Mouse (Mus musculus) thymus, postnatal 10 days (tissue): ENCODE measurements around the gene Mroh3.

Experiments used
- DNase-seq, 2 experiments: peaks; one replicate each; pipeline ENCODE4 v3.0.0; 2021; ENCODE audit warnings: low spot score in 2 of 2

The Mroh3 gene

DNA sequence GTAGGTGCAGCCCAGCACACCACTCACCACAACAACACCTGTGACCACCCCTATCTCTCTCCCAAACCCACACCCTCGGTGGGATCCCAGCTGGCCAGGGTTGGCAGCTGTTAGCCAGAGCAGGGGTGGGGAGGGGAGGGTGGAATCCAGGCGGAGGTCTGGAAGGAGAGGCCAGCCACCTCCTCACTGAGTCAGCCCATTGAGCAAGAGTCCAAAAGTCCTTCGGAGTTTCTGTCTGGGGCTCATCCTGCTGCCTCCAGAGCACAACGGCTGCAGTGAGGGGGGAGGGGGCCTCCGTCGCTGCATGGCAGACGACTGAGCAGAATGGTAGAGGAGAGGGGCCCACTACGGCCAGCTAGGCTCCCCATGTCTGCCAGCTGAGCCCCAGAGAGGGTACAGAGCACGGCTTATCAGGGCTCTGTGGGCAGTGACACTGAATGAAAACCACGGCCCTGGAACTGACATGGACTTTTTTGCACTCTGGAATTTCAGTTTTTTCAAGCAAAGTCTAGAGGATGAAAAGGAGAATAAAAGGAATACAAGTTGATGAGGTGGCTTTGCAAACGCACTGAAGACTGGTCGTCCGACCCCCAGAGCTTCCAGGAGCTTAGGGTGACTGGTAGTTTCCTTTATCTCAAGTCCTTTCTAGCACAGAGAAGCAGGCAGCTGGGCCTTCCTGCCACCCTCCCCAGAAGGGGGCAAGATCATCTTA lies 15.9 kb upstream of the Mroh3 start:
- no peak for DNase-seq

DNA sequence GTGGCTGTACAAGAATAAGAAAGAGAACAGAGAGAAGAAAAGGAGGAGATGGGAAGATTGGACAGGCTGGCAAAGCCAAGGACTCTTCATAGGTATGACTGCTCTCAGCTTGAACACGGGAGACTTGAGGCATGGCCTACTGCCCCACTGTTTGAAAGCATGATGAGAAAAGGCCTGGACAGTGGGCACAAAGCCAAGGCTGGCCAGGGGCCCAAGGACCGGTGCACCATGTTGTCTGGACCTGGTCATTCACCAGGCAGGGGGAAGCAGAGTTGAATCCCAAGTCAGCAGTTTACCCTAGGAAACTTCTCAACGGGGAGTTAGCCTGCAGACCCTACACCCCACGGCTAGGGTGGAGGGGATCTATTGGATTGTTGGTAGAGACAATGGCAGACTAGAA lies 15.2 kb upstream of the Mroh3 start:
- no peak for DNase-seq

DNA sequence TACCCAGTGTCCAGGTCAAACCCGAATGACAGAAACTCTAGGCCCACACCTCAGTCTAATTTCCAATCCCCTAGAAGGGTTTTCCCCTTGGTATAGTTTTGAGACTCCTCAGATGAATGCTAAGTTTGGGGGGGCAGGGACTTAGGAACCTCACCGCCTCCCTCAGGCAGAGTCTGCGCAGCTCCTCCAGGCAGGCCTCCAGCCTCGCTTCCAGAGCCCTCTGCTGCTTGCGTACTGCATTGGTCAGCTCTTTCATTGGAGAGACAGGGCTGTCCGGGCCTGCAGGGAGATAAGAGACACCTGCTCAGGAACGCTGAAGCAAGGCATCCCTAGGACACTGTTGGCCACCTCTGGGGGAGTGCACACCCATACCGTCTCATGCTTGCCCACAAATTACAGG lies 14.0 kb upstream of the Mroh3 start:
- no peak for DNase-seq

DNA sequence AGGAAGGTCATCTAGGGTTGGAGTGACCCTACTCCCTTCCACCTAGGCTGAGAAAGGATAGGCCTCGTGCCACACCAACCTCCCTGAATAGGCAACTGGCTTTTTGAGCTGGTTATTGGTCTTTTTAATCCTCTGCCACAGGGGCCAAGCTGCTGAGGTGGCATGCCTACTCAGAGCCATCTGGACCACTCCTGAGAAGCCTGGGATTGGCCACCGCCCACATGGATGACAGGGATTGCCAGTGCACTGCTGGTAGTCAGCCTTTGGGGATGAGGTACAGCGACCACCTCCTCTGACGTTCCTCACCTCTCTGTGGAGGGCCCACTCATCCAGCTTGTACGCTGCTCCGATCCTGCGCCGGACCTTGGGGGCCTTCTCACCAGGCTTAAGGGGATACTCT lies 13.2 kb upstream of the Mroh3 start:
- no peak for DNase-seq

DNA sequence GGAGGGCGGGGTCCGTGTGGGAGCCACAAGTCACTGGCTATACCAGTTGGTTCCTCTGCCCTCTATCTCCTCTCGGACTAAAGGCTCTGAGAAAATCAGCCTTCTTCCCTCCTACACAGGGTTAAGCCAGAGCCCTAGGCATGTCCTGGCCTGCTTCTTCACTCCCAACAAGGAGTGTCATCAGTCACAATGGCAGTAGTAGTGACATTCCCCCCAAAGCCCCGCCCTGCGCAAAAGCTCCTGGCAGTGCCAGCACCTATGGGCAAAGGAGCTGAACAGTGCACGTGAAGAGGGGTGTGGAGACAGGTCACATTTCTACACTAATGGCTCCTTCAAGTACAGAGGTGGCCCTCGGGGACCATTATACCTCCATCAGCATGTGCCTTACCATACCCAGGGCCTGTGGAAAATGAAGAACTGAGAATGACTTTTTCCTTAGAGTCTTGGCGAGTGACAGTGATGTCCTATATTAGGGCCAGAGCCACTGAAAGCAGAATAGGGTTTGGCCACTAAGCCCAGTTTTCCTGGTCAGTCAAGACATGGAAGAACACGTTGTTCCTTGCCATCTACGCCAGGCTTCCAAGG lies 11.2 kb upstream of the Mroh3 start:
- no peak for DNase-seq

DNA sequence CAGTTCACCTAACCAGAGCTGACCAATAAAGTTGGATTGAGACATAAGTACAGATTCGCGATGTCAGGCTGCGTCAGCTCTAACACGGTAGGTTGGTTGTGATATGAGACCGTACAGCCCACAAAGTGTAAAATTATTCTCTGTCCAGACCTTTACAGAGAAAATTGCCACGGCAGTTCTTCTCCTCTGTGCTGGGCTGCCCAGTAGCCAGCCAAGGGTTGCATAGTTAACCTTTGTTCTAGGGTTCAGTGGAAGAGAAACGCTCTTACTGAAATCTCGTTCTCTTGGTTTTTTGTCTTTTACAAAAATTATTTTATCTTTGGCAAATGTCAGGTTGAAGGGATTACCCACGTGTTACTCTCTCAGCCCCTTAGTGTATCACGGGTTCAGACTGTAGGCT lies 9.8 kb upstream of the Mroh3 start:
- DNase-seq, result no peak

DNA sequence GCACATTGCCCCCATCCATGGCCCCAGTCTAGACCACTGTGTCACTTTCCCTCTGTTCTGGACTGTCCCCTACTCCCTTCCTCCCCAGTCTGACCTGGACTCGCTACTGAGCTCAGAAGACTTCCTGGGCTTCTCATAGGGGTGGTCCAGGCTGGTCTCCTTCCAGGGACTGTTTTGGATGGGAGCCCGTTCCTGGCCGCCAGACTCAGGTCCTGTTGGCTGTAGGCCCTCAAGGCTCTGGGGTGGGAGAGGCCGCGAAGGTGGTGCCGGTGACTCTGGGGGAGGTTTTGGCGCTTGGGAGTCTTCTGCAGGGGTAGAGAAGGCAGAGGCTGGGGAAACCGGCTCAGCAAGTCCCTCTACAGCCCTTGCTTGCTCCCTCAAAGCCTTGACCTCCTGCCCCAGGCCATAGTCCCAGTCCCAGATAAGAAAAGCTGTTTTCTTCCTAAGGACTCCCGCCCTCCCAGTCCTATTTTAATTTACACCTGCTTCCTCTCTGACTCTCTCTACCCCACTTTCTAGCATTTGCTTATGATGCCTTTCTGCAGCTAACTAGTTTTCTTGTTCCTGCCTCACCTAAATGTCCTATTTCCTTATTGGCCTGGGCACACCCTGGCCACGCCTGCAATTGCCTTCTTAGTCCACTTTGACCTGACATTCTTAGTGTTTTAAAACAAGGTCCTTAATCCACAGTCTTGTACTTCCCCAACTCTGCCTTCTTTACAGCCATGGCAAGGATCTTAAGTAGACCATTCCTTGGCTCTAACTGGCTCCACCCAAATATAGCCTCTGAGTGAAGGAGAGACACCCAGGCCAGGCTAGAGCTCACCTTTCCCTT lies 7.6 kb upstream of the Mroh3 start:
- no peak for DNase-seq

DNA sequence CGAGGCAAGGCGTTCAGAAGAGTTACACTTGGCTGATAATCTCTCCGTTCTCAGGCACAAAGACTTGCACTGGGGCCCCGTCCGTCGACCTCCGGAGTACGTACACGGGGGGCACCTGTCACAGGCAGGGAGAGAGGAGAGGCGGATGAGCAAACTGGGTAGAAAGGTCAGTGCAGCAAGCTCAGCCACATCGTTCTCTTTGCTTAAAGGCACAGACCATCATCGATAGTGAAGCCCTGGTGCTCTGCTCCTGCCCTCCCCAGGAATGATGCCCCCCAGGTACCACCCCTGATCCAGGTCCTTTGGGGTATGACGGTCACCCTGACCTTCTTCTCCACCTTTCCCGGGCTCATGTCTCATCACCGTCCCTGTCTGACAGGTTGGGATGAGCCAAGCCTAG lies 1.7 kb upstream of the Mroh3 start:
- DNase-seq, result no peak

DNA sequence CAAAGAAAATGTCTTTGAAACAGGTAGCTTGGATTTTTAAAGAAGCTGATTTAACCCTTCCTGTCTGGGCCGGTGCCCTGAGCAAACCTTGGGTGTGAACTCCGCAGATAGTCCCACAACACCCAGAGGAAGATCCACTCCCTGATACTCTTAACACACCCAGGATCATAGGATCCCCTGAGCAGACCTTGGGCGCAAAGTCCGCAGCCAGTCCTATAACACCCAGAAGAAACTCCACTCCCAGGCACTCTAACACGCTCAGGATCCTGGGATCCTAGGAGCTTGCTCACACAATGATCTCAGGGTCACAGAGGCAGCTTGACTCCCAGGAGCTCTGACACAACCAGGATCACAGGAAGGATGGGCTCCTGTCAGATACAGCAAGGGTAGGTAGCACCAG lies 22.6 kb downstream of the Mroh3 start:
- DNase-seq, result no peak

DNA sequence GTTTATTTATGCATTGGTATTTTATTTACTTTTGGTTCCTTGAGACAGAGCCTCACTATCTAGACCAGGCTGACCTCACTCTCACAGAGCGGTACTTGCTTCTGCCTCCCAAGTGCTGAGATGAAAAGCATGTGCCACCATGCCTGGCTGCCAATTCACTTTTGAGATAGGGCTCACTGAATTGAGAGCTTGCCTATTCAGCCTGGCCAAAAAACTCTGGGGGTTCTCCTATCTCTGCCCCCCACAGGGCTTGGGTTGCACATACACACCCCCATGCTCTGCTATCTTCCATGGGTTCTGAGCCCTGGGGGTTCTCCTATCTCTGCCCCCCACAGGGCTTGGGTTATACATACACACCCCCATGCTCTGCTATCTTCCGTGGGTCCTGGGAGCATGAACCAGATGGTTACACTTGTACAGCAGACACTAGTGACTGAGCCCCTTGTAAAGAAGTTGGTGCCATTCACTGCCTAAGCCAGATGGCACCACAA lies 33.1 kb downstream of the Mroh3 start:
- no peak for DNase-seq

DNA sequence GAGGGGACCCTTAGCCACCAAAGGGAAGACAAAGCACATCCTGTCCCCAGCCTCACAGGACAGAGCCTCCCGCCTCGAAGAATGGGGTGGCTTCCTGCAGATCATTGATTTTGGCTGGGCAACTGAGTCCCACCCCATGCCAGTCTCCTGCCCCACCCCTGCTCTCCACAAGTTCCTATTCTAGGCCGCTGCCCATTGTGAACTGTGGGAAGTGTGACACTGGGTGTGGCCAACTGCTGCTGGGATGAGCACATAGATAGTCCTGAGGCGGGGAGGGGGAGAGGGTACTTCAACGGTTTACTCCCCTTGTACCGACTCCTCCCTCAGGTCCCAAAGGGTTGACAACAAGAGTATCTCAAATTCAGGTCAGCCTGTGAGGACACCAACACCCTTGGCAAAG lies 33.9 kb downstream of the Mroh3 start:
- no peak for DNase-seq

DNA sequence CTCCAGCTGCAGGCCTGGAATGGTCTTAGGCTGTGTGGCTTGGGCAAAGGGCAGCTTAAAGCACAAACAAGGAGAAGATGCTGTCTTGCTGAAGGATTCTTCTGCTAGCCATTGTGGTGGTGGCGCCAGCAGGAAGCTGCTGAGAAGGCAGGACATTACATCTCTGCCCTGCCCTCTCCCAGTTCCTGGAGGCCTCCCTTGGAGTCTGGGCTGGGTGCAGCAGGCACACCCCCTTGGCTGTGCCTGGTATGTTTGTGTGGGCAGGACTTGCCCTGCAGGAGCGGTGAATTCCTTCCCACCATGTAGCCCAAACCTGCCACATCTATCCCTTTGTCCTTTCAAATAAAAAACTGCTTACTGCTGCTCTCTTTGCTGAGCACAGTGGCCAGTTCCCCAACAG lies 35.5 kb downstream of the Mroh3 start:
- DNase-seq, result no peak

DNA sequence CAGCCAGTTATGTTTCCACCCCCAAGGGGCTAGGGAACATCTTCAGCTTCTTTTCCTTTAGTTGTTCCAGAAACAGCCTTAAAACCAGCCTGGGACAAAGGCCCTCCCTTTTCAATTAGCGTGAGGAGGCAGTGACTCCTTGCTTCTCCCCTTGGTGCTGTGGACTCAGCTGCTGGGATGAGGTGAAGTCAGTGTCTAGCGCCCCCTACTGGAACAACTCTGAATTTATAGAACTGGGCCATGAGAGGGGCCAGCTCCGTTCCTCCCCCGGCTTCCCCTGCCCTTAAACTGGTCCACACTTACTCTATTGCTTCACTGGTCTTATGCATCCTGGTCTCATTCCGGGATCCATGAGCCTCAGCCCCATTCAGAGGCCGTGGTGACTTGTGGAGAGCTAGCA lies 37.4 kb downstream of the Mroh3 start:
- DNase-seq, result peak; percentile 30 to 71

DNA sequence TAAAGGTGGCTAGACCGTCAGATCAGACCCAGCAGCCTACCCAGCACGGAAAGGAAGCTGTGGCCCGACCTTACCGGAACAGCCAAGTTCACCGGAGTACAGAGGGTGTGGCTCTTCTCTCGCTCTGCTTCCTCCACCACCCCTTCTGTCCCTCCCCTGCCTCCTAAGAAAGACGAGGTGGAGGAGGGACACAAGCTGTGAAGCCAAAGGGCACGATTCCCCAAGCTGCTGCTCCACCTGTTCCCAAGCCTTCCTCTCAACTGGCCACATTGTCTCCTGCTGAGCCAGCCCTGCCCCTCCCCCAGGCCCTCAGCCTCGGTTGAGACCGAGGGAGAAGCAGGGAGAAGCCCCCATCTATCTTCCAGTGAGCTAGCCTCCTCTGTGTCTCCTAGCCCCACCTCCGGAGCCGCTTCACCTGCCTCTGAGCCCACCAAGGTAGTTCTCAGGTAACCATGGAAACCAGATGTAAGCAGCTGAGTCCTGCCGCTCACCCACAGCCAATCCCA lies 38.5 kb downstream of the Mroh3 start:
- no peak for DNase-seq

DNA sequence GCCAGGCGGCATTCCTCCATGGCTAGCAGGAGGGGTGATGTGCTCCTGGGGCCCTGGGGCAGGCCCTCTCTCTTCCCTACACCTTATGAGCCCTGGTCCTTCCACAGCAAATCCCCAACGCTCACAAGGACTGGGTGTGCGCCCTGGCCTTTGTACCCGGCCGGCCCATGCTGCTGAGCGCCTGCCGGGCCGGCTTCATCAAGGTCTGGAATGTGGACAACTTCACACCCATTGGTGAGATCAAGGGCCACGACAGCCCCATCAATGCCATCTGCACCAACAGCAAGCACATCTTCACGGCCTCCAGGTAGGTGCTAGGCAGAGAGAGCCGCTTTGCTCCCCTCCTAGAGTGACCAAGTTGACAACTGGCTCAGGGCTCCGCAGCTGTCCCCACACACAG lies 39.9 kb downstream of the Mroh3 start:
- DNase-seq, result no peak

DNA sequence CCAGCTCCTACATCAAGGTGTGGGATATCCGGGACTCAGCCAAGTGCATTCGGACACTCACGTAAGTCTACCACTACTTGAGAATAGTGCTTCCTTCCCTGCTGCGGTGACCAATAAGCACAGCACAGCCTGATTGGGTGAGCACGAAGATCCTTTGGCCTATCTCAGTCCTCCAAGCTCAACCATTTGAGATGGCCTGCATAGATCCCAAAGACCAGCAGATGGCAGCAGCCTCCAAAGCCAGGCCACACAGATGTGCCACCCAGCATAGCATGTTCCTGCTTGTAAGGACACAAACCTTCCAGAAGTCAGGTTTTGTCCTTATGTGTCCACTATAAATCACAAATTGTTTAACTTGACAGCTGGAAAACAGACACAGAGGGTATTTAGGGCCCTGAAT lies 42.5 kb downstream of the Mroh3 start:
- peak in 1 of 2 experiments; percentile 59 for DNase-seq

DNA sequence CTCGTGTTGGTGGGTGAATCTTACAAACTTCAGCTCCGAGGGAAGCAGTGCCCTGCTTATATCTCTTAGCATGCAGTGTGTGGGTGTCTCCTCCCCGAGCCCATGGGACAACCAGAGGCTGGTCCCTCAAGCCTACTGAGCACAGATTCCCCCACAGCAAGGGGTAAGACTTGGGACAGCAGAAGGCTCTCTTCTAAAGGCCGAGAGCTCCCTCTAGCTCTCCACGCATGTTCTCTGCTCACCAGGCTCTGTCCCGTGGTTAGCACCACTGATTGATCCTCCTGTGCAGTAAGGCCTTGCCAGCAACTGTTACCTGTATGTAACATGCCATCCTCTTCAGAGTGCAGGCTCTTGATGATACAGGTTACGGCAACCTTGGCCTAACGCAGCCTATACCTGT lies 45.0 kb downstream of the Mroh3 start:
- no peak for DNase-seq

DNA sequence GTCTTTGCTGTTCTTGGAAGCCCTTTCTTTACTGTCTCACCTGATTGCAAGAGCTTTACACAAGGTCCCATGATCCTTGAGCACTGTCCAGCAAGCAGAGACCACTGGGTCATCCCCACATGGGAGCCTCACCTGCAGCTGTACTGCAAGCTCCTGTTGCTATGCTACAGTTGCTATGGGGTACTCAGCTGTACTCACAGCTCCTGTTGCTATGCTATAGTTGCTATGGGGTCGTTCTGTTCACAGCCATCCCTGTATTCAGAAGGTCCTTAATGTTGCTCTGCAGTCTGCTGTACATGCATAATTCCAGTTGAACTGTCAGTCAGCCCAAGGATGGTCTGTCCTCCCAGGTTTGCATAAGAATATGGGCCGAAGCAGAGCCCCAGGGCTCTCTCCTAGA lies 47.2 kb downstream of the Mroh3 start:
- no peak for DNase-seq

DNA sequence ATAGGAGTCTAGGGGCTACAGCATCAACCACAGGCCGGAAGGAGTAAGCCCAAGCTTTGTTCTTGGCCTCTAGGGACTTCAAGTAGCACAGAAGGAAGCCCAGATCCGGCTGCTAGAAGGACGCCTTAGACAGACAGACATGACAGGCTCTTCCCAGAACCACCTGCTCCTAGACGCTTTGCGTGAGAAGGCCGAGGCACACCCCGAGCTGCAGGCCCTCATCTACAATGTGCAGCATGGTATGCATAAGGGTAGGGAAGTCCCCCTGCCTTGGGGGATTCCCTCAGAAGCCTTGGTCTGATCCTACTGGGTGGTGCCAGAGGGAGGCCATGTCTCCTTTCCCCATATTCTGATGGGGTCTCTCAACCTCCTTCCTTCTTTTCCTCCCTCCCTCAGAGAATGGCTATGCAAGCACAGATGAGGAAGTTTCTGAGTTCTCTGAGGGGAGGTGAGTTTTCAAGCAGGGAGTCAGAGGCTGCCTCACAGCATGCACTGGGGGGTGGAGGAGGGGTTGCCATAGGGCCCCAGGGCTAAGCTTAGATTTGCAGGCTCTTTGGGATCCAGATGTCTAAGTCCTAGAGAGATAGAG lies 51.2 kb downstream of the Mroh3 start:
- no peak for DNase-seq

DNA sequence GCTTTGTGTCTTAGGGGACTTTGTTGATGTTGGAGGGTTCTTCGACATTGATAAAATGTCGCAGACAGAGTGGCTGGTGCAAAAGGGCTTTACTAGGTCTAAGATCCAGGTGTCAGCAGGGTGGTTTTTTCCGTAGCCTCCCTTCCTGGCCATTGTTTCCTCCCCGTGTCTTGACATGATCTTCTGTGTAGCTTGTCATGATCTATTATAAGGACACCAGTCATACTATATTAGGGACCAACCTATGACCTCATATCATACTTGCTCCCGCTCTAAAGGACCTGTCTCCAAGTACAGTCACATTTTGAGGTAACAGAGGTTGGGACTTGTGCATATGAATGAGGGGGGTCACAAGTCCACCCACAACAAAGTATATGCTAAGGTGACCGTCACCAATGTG lies 51.7 kb downstream of the Mroh3 start:
- DNase-seq, result no peak

DNA sequence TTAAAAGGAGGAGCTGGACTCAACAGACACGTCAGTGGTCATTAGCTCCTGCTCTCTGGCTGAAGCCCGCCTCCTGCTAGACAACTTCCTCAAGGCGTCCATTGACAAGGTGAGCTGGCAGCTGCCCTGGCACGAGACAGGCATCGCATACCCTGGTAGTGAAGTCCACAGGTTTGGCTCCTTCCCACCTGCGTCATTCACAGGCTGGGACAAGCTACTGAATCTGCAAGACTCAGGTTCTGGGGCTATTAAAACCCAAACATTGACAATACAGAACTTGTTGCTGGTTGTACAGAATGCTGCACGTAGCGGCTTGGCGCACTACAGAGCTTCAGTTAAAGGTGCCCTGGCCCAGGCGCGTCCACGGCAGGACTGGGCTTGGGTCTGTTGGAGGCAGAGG lies 52.3 kb downstream of the Mroh3 start:
- DNase-seq, result no peak

DNA sequence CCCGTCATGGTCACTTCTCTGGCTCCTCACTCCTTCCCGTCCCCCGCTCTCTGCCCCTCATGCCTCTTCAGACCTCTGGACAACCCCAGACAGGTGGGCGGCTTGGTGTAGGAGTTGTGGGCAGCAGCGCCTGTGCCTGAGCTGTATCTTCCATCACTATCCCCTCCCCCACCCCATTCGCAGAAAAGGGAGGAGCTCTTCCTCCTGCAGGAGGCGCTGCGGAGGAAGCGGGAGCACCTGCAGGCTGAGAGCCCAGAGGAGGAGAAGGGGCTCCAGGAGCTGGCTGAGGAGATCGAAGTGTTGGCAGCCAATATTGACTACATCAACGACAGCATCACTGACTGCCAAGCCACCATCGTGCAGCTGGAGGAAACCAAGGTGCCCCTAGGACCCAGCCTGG lies 52.8 kb downstream of the Mroh3 start:
- no peak for DNase-seq
